ENCODE assay signal across 8 mouse cellular contexts in the genomic region with DNA sequence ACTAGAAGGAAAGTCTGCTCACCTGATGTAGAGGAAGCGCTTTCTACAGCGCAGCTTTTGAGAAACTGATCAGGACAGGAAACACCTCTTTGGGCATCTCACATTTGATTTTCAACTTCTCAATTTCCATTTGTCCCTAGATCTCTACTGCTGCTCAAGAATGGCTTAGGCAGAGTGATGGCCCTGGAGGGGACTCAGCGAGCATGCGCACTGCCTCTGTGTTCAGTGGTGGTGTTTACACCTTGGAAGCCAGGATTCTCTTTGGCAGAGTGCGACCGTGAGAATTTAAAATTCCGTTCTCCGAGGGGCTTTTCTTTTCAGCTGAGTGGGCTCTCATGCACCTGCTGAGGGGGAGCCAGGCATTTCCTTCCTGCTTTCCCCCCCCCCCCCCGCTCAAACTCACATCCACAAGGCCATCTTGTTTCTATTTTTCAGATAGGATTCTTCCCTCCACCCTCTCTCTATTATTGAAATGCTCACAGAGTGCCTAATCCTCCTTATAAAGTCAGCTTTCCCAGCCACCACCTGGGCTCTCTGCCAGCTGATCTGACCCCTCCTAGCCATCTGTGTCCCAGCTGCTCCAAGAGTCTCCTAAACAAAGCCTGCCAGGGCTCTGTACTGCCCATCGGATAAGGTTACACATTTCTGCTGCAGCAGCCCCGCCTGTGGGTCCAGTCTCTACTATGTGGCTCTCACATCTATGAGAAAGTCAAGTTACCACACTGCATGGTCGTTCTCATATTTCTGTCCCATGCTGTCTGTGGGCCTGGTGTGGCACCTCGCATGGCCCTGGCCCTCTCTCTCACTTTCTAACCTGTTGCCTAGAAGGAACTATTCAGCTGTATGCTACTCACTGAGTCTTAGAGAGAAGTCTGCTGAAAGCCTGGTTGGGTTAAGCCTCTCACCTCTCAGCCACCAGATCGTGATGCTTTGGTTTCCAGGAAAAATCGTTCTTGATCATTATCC.
DNase-seq lines count a peak whose midpoint lies in the region; ATAC-seq lines count a peak whose summit lies in the region.

No protein-coding gene starts in this region.

- H3K9me3 ChIP-seq in kidney, embryonic 15.5 days (replicated peaks), result no peaks in the 10 kb centered on the region
- H3K9me3 ChIP-seq in midbrain, embryonic 13.5 days, result no peaks in the 10 kb centered on the region

- H3K4me3 ChIP-seq in kidney, embryonic 15.5 days (replicated peaks), result no peak overlapping the region
- no peak overlapping the region for H3K4me3 ChIP-seq in midbrain, embryonic 13.5 days (replicated peaks)

- peak overlapping the region; percentile 42 for H3K27ac ChIP-seq in kidney, embryonic 15.5 days
- H3K27ac ChIP-seq in midbrain, embryonic 13.5 days, result peak overlapping the region; percentile 65

- 0 out of 2 replicates have a peak, but pooled peaks have one; percentile 26 for ATAC-seq in cerebellum, adult (ENCODE audit: insufficient number of reproducible peaks, low FRiP score, low TSS enrichment)
- peak; percentile 92 for ATAC-seq in kidney, embryonic 15.5 days (replicated peaks; ENCODE audit: low FRiP score)
- ATAC-seq in midbrain, embryonic 13.5 days, result peak; percentile 94
- ATAC-seq in erythroblast, adult 5-6 weeks (replicated peaks; ENCODE audit: low FRiP score, poor library complexity, severe bottlenecking), result no peak

- no peaks in the 10 kb centered on the region for H3K36me3 ChIP-seq in kidney, embryonic 15.5 days
- H3K36me3 ChIP-seq in midbrain, embryonic 13.5 days, result no peaks in the 10 kb centered on the region

- H3K9ac ChIP-seq in kidney, embryonic 15.5 days, result no peak overlapping the region
- H3K9ac ChIP-seq in midbrain, embryonic 13.5 days (replicated peaks), result no peak overlapping the region

- no peaks in the 10 kb centered on the region for H3K27me3 ChIP-seq in kidney, embryonic 15.5 days
- H3K27me3 ChIP-seq in midbrain, embryonic 13.5 days, result no peaks in the 10 kb centered on the region

- 50% methylated on average over 15 of the region's 15 CpGs for WGBS in kidney, embryonic 15.5 days
- 31% methylated on average over 15 of the region's 15 CpGs for WGBS in midbrain, embryonic 13.5 days

- DNase-seq in cerebellum, adult 11 months, result no peak
- peak; percentile 39 for DNase-seq in embryo, embryonic 9.5 days (ENCODE audit: extremely low spot score)
- peak; percentile 81 for DNase-seq in heart, adult 8-10 months (ENCODE audit: low spot score)
- DNase-seq in left cerebral cortex, adult 9 months (ENCODE audit: low spot score in 2 of 2), result no peak

- 0 out of 2 replicates have a peak overlapping the region, but pooled peaks have one; percentile 7 for H3K4me2 ChIP-seq in kidney, embryonic 15.5 days
- H3K4me2 ChIP-seq in midbrain, embryonic 13.5 days (replicated peaks), result peak overlapping the region; percentile 36

- H3K4me1 ChIP-seq in kidney, embryonic 15.5 days, result peaks cover 18% of the 10 kb centered on the region
- H3K4me1 ChIP-seq in midbrain, embryonic 13.5 days (replicated peaks), result peaks cover 47% of the 10 kb centered on the region

Comparison
In these comparisons a context has a peak if more than half of its experiments do, and no peak if none do; other contexts are left out.
1. DNase-seq: peak in embryo, embryonic 9.5 days (single experiment) and heart, adult 8-10 months (single experiment); none in cerebellum, adult 11 months (single experiment) and left cerebral cortex, adult 9 months (0 of 2).